Mouse (Mus musculus) spleen, adult 18-20 months (tissue): ENCODE measurements at regions not wholly inside any gene's neighbourhood (a gene's known extent, or its start where the extent isn't known, plus 50 kb on each side); places are given as distances from the start of the nearest gene placed in this dataset.

Experiments
- DNase-seq, 2 experiments: peaks; one replicate each; pipeline ENCODE4 v3.0.0; 2022; ENCODE audit warnings: mixed read lengths in 2 of 2

DNA sequence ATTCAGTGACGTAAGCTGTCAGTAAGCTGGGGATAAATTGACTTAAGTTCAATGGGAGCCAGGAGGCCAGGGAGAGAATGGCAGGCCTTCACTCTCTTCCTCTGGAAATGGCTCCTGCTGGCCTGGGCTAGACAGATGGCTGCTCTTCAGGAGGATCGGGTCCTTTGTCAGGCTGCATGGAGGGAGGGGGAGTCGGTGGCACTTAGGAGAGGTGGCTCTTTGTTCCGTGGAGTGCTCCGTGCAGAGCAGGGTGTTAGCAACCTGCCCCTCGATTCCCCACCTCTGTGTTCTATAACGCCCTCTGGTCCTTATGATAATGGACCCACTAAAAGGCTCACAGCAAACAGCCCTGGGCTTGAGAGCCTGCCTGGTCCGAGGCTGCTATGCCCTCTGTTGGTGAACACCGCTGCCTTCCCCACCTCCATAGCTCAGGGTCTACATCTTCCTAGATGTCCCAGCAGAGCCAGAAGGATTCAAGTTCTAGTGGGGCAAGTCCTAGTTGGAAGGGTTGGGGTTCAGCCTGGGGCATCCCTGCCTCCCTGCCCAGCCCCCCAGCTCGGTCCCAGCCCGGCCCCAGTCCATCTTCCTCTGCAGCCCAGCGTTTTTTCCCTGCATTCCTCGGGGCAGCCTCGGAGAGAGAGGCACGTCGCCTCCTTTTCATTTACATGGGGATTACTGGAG, 232.1 kb upstream of the 4930535I16Rik start:
- DNase-seq: no peak

DNA sequence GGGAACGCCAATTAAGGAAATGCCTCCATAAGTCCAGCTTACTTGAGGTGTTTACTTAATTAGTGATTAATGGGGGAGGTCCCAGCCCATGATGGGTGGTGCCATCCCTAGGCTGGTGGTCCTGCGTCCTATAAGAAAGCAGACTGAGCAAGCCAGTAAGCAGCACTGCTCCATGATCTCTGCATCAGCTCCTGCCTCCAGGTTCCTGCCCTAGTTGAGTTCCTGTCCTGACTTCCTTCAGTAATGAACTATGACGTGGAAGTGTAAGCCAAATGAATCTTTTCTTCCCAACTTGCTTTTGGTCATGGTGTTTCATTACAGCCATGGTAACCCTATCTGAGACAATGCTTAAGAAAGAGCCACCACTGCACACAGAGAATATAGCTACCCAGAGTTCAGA, 231.2 kb upstream of the 4930535I16Rik start:
- DNase-seq: no peak

DNA sequence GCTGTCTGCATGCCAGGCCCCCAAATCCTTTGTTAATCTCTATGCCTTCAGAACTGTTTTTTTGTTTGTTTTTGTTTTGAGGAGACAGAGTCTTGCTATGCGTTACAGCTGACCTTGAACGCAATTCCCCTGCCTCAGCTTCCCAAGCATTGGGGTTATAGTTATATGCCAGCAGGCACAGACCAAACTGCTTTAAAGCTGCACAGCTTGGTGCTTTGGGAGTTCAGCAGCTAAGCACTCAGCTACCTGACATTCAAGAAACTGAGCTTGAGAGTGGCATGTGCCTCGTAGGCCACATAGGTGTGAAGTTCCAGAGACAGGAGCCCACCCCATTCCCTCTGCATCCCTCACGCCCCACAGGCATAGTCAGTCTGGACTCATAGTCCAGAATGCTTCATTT, 229.5 kb upstream of the 4930535I16Rik start:
- no peak for DNase-seq

- DNase-seq: no peak
Measured at GRCm38 (mm10) chr4:124146135-124146534, 228.3 kb upstream of the 4930535I16Rik start.

DNA sequence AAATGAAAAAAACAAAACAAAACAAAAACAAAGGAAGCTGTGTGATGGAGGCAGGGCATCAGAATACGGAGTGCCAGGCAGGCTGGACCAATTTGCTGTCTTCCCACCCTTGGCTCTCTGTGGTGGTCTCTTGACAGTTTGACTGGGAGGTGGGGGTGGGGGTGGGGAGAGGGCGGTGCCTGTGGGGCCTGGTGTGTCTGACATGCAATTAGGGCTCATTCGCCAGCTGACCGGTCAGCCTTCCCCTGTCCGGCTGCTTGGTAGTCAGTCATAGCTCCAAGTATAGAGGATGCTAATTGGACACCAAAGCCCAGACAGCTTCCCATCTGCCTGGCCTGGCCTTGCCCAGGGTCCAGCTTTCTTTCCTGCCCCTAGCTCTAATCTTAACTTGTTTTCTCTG, 225.8 kb upstream of the 4930535I16Rik start:
- no peak for DNase-seq

- no peak for DNase-seq
Measured at GRCm38 (mm10) chr4:124143226-124143625, 225.4 kb upstream of the 4930535I16Rik start.

GRCm38 (mm10) chr4:124142083-124142482, 224.3 kb upstream of the 4930535I16Rik start:
- peak; percentile 7 to 69 for DNase-seq

GRCm38 (mm10) chr4:124135165-124135470, 217.3 kb upstream of the 4930535I16Rik start:
- no peak for DNase-seq

- DNase-seq: no peak
Measured at GRCm38 (mm10) chr4:124134341-124135164, 216.7 kb upstream of the 4930535I16Rik start.

GRCm38 (mm10) chr4:124130946-124131345, 213.1 kb upstream of the 4930535I16Rik start:
- DNase-seq: no peak

DNA sequence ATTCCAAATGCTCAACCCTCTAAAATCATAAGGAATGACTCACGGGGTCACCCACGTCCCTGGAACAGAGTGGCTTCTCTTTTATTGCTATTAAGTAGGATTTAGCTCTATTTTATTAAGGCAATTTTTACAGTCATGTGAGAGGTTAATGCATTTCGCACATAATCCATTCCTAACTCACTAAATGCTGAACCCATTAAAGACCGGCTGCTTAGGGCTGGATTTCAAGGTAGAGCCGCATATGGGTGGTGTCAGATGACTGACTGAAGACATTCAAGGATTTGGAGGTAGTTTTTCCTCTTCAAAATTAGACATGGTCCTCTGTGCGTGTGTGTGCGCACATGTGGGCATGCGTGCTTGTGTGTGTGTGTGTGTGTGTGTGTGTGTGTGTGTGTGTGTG, 208.4 kb upstream of the 4930535I16Rik start:
- no peak for DNase-seq

DNA sequence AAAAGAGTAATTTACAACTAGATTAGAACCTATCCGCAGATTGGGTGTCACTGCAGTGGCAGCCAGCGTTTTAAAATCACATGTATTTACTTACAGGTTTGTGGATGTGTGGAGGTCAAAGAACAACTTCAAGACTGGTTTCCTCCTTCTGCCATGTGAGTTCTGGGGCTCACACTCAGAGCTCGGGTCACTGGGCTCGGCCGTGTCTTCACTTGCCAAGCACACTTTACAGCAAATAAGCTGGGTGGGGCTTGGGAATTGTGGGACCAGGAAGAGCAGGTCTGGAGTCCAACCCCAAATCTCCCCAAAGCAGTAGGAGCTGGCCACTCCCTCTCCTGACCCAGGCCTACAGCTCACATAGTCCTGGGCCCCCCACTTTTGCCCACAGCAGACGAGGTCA, 202.5 kb upstream of the 4930535I16Rik start:
- no peak for DNase-seq

DNA sequence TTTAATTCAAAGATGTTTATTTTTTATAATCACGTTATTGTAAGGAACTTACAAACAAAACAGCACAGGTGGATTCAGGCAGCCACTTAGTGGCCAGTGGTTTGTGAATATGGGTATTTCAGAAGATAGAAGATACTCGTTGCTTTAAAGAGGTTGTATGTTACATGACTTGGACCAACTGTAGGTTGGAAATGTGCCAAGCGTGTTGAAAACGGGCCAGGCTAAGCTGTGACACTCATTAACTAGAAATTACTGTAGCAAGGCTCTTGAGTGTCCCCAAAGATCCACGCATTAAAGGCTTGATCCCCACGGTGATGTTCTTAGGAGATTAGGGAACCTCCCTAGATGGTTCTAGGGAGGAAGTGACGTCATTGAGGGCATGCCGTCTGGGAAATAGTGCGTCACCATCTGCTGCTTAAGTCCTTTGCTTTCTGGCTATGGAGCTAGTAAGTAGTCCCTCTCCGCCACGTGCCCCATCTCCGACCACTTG, 196.1 kb upstream of the 4930535I16Rik start:
- no peak for DNase-seq

DNA sequence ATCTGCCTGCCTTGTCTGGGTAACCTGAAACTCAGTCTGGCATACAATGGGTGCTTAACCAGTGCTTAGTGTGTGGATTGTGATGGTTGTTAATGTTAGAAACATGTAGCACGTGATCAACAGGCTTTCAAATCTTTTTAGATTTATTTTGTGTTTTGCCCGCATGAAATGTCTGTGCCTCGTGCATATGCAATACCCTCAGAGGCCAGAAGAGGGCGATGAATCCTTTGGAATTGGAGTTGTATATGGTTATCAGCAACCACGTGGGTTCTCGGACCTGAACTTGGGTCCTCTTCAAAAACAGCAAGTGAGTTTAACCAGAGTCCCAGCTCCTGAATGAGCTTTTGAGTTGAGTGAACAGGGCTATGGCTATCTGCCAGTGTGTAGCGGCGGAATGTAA, 192.9 kb upstream of the 4930535I16Rik start:
- DNase-seq: no peak

DNA sequence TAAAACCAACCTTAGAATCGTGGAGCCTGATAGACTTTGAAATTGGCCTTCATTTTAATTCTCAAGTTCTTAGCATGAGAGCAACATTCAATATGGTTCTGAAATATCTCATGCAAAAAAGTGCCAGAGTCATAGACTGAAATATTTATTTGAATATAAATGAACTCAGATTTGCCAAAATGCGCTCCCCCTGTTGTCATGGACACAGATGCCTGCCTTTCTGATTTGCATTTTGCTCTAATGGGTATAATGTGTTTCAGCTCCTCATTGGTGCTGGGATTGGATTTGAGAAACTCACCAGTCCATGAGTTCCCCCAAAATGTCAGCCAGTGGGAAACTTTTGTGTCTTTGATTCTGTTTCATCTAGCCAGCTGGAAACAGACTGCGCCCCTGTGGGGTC, 191.5 kb upstream of the 4930535I16Rik start:
- DNase-seq: no peak

DNA sequence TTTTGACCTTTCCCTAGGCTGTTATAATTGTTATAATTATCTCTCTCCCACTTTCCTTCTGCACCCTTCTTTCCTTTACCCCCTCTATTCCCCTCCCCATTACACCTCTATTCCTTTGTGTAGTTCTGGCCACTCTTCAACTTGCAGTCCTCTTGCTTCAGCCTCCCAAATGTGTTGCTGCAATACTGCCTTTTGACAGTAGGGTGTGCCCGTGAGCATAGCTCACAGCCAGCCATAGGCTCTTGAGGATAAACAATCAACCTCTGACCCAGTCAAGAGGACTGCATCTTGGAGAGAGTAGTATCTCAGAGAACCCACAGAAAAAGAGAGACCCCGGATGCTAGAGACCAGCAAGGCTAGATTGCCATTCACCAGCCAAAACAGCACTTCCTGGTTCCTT, 184.9 kb upstream of the 4930535I16Rik start:
- DNase-seq: peak in 1 of 2 experiments; percentile 39

- DNase-seq: no peak
Measured at GRCm38 (mm10) chr4:124086801-124087200, 169.0 kb upstream of the 4930535I16Rik start.

DNA sequence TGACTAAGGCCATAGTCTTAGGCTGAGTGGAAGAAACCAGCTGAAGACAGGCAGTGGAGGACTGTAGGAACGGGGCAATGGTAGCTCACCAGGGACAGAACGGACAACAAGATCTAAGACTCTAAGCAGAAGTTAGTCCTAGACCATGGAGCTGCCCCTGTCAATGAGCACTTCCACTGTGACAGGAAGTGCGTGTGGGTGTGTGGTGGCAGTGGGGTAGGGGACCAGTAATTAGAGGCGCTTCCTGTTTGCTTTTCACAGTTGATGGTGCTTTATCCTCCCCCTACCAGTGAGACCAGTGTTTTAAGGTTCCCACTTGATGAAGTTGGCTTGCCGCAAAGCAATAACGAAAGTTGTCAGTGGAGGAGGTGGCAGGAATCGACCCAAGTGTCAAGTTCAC, 168.4 kb upstream of the 4930535I16Rik start:
- DNase-seq: no peak

DNA sequence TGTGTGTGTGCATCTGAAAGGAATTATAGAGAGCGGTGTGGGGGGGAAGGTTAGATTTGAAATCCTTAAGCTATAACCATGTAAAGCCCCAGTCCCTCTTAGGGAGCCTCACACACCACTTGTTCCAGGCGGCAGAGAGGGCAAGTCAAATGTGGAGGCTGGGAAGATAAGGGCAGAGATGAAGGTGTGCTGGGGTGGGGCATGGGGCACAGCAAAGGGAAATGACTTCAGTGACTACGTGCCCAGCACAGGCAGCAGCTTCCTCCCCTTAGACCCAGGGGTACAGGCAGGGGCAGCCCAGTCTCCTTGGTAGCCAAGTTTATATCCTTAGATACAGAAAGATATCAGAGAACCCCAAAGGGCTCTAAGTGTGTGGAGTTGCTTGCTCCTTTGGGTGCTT, 161.8 kb upstream of the 4930535I16Rik start:
- no peak for DNase-seq

DNA sequence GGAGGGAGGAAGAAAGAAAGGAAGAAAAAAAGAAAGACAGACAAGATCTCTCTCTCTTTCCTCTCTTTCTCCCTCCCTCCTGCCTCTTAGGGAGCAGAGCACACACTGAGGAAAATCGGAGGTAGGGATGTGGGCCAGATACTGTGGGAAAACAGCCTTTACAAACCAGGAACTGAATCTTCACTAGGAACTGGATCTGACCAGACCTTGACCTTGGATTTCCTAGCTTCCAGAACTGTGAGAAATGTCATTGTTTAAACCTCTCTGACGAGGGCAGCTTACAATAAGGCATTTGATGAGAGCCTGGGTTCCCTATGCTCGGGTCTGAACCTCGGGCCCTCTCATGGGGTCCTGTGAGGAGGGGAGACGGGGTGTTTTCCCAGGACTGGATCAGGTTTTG, 157.7 kb upstream of the 4930535I16Rik start:
- DNase-seq: no peak

GRCm38 (mm10) chr4:124073646-124074045, 155.8 kb upstream of the 4930535I16Rik start:
- DNase-seq: no peak

DNA sequence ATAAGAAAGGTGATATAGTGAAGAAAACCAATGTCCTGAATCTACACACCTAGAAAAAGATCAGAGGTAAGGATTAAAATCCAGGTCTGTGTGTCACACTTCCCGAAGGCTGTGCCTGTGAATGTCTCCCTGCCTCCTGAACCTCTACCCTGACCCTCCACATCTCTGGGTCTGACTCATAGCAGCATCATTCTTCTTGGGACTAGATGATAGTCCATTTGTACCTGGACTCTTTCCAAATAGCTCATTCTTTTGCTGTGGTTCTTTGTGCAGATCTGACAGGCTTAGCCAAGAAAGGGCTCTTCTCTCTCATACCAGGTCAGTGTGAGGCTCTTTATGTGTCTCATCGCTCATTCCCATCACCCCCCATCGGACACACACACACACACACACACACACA, 146.8 kb upstream of the 4930535I16Rik start:
- DNase-seq: no peak

GRCm38 (mm10) chr4:124063269-124064100, 145.7 kb upstream of the 4930535I16Rik start:
- no peak for DNase-seq
